In genomic region chr11:87580543-87581085, GRCm38 (mm10) we compare ENCODE assay signal across 21 mouse cellular contexts. TPM values are rescaled to one million over a fixed set of nuclear protein-coding genes. Genes with fewer than 3 reads are reported as not detected.
A peak's percentile ranks its signal among the peaks of the same experiment; 100 is the strongest.
DNase-seq lines count a peak whose midpoint lies in the region; TF ChIP-seq lines count a peak whose summit lies in the region.
"Had no signal": no experiment of that assay in that cellular context is flagged by ENCODE, and none has a peak within 500 bp of the region (broad histone marks: within the 10 kb centered on the region; RNA-seq: fewer than 3 reads in every experiment).

No protein-coding gene starts in this region.

- DNase-seq in gastrocnemius, adult 2 months: no peak
- no peak for DNase-seq in gastrocnemius, postnatal 25 days
- no peak for DNase-seq in layer of hippocampus, adult 2 months (ENCODE audit: low spot score in 2 of 2)
- no peak for DNase-seq in layer of hippocampus, postnatal 14 days (ENCODE audit: low spot score in 2 of 2)
- peak; percentile 70 for DNase-seq in retina, postnatal 1 day
- DNase-seq in retina, embryonic 14.5 days (ENCODE audit: low spot score): no peak
- DNase-seq in urinary bladder, postnatal 10 days (ENCODE audit: low spot score): no peak
- DNase-seq in right cerebral cortex, postnatal 14 days: no peak
- DNase-seq: adrenal gland, adult 8-10 months; embryo, embryonic 11 days; gastrocnemius, postnatal 14 days; kidney, postnatal 14 days; right cerebral cortex, adult 18-20 months; thymus, adult 2 months had no signal

- peak overlapping the region; percentile 91 for H3K27ac ChIP-seq in gastrocnemius, adult 2 months
- peak overlapping the region; percentile 94 for H3K27ac ChIP-seq in layer of hippocampus, adult 2 months
- H3K27ac ChIP-seq: forebrain, embryonic 12.5 days; limb, embryonic 13.5 days; neural tube, embryonic 12.5 days; stomach, embryonic 15.5 days had no signal

- peak overlapping the region; percentile 92 for H3K4me3 ChIP-seq in gastrocnemius, adult 2 months
- peak overlapping the region; percentile 32 for H3K4me3 ChIP-seq in layer of hippocampus, adult 2 months
- H3K4me3 ChIP-seq: forebrain, embryonic 12.5 days; limb, embryonic 13.5 days; neural tube, embryonic 12.5 days; stomach, embryonic 15.5 days had no signal

- intact Hi-C loops in gastrocnemius, adult 2 months (cut with DNase I): no loop called here

- TF ChIP-seq CTCF in gastrocnemius, adult 2 months (IDR thresholded peaks at IDR 0.05): no peak
- no peak for TF ChIP-seq CTCF in layer of hippocampus, adult 2 months (conservative IDR thresholded peaks at IDR 0.05)

RNA-seq across cellular contexts. Expression of gene Mtmr4, which starts 11.3 kb away (rescaled TPM):
- total RNA-seq in gastrocnemius, adult 2 months (2021): 10 to 100 TPM; 10.6 to 12.4 TPM
- total RNA-seq in gastrocnemius, postnatal 25 days (2021): 10 to 100 TPM in 1 of 2 experiments, 1 to 10 TPM in 1; 9.9 to 13.0 TPM
- total RNA-seq in layer of hippocampus, adult 2 months (2021): 10 to 100 TPM; 81.5 to 89.0 TPM
- 10 to 100 TPM; 80.4 to 95.4 TPM for total RNA-seq in layer of hippocampus, postnatal 14 days (2021)

RNA-seq across cellular contexts. Expression of gene Sept4, which starts 11.9 kb away (rescaled TPM):
- 10 to 100 TPM; 13.0 to 15.2 TPM for total RNA-seq in gastrocnemius, adult 2 months (2021)
- total RNA-seq in gastrocnemius, postnatal 25 days (2021): 10 to 100 TPM; 10.9 to 14.7 TPM
- 100 to 1,000 TPM; 139 to 159 TPM for total RNA-seq in layer of hippocampus, adult 2 months (2021)
- 100 to 1,000 TPM in 1 of 2 experiments, 10 to 100 TPM in 1; 98.9 to 116 TPM for total RNA-seq in layer of hippocampus, postnatal 14 days (2021)

RNA-seq across cellular contexts. Expression of gene Gm11492, which starts 14.2 kb away (rescaled TPM):
- total RNA-seq in gastrocnemius, adult 2 months (2021): not detected
- total RNA-seq in gastrocnemius, postnatal 25 days (2021): not detected
- total RNA-seq in layer of hippocampus, adult 2 months (2021): not detected
- not detected for total RNA-seq in layer of hippocampus, postnatal 14 days (2021)
- total RNA-seq: adrenal gland, adult 8-10 months; gastrocnemius, postnatal 14 days; hindbrain, postnatal 0 days; left cerebral cortex, postnatal 10 days; megakaryocyte-erythroid progenitor cell, adult 5-6 weeks had no signal

RNA-seq across cellular contexts. Expression of gene Hsf5, which starts 36.4 kb away (rescaled TPM):
- not detected for total RNA-seq in gastrocnemius, adult 2 months (2021)
- total RNA-seq in gastrocnemius, postnatal 25 days (2021): not detected
- under 1 TPM; 0.56 to 0.90 TPM for total RNA-seq in layer of hippocampus, adult 2 months (2021)
- under 1 TPM; 0.43 to 0.60 TPM for total RNA-seq in layer of hippocampus, postnatal 14 days (2021)
- total RNA-seq: gastrocnemius, postnatal 14 days had no signal

Comparison
In these comparisons a context has a peak if more than half of its experiments do, and no peak if none do; other contexts are left out.
1. RNA of gene Mtmr4, which starts 11.3 kb away (total RNA-seq): 80.4 to 95.4 TPM in layer of hippocampus, postnatal 14 days and 81.5 to 89.0 TPM in layer of hippocampus, adult 2 months; 9.9 to 13.0 TPM in gastrocnemius, postnatal 25 days and 10.6 to 12.4 TPM in gastrocnemius, adult 2 months; every median in the first group is over 4 times any median in the second.
2. RNA of gene Sept4, which starts 11.9 kb away (total RNA-seq): 139 to 159 TPM in layer of hippocampus, adult 2 months and 98.9 to 116 TPM in layer of hippocampus, postnatal 14 days; 13.0 to 15.2 TPM in gastrocnemius, adult 2 months and 10.9 to 14.7 TPM in gastrocnemius, postnatal 25 days; every median in the first group is over 4 times any median in the second.